Mouse (Mus musculus) ES-Bruce4 (cell line): ENCODE measurements around the gene Irf1.

Source experiments
- CTCF ChIP-seq: IDR thresholded peaks from one replicate; pipeline ENCODE4 v1.8.1; 2011; ENCODE audit warnings: low read depth, low read length
- EP300 ChIP-seq: IDR thresholded peaks from 2 replicates; pipeline ENCODE4 v1.6.1; 2011; ENCODE audit warnings: low read depth, low read length; ENCODE audit not compliant: insufficient read depth
- POLR2A ChIP-seq: IDR thresholded peaks from one replicate; pipeline ENCODE4 v1.8.1; 2011; ENCODE audit warnings: low read length; ENCODE audit not compliant: insufficient read depth

GRCm38 (mm10) chr11:53734431-53734830 lies 35.4 kb upstream of the Irf1 start:
- TF ChIP-seq EP300: no peak
- TF ChIP-seq CTCF: no peak
- no peak for TF ChIP-seq POLR2A
